Mouse (Mus musculus) heart, adult 18-20 months (tissue): ENCODE measurements around the gene Ireb2. TPM values are rescaled to one million over a fixed set of nuclear protein-coding genes. Genes with fewer than 3 reads are reported as not detected.
A peak's percentile ranks its signal among the peaks of the same experiment; 100 is the strongest.
"Not testable (repeated sequence)": the region's sequence is repeated elsewhere in the genome, so short reads cannot be mapped to it uniquely, and the experiment has no call there.

ENCODE experiments used
- DNase-seq, 2 experiments: peaks; one replicate each; pipeline ENCODE4 v3.0.0; 2021 to 2022; ENCODE audit warnings: mixed read lengths in 1 of 2
- long read RNA-seq, 2 experiments: library from polyadenylated mRNA; stranded (forward); transcript quantifications; one replicate each; pipeline ENCODE4 v2.0.0; 2021
- total RNA-seq, 2 experiments: library from RNA; stranded (reverse); gene quantifications; 2 replicates each; pipeline ENCODE4 v1.2.3; 2021

The Ireb2 gene
- 10 to 100 TPM; 22.0 to 22.6 TPM for total RNA-seq
- long read RNA-seq, experiment 1, full-length matches to known transcripts, result 1 of 1 reads
- long read RNA-seq, experiment 1, partial matches to known transcripts, result 0 of 1 reads
- long read RNA-seq, experiment 1, other reads (novel, unspliced or antisense), result 0 of 1 reads
- long read RNA-seq, experiment 2, full-length matches to known transcripts, result 1 of 3 reads
- long read RNA-seq, experiment 2, partial matches to known transcripts, result 0 of 3 reads
- long read RNA-seq, experiment 2, other reads (novel, unspliced or antisense), result 2 of 3 reads

DNA sequence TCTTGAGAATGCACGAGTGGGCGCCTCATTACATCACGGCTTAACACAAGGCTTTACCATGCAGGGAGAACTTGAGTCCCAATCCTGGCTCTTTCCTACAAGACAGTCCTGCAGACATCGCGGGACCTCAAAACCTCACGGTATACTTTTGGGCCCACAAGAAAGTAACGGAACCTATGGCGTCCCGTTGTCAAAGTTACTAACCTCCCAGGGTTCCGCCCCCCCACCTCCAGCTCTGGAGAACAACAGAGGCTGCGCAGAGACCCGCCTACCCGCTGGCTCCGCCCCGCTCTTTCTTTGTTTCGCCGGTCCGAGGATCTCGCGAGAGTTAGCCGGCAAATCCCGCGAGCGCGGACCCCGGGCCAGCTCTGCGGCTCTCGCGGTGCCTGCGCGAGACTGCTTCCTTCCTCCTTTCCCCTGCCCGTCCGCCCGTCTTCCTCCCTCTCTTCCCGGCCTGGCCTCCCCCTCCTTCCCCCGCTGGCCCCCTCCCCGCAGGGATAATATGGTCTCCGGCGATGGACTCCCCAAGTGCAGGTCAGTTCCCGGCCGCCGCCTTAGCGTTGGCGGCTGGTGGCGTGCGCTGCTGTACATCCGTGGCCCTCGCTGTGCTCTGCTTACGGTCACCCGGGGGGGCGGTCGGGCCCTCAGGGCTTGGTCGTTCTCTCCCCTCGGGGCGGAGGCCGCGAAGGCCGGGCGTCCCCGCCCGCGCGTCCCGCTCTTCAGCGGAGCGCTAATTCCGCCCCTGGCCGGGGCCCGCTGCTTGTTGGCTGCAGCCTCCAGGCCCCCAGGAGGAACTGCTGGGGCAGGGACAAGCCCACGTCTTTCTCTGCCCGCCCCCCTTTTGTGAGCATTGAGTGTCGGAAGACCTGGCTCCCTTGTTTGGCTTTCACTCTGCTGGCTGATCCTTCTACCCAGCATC lies at the start of gene Ireb2:
TSS of gene Ireb2 (plus strand) at position 427 of the 919 bp plus-strand sequence.
- DNase-seq, result peak; percentile 99

DNA sequence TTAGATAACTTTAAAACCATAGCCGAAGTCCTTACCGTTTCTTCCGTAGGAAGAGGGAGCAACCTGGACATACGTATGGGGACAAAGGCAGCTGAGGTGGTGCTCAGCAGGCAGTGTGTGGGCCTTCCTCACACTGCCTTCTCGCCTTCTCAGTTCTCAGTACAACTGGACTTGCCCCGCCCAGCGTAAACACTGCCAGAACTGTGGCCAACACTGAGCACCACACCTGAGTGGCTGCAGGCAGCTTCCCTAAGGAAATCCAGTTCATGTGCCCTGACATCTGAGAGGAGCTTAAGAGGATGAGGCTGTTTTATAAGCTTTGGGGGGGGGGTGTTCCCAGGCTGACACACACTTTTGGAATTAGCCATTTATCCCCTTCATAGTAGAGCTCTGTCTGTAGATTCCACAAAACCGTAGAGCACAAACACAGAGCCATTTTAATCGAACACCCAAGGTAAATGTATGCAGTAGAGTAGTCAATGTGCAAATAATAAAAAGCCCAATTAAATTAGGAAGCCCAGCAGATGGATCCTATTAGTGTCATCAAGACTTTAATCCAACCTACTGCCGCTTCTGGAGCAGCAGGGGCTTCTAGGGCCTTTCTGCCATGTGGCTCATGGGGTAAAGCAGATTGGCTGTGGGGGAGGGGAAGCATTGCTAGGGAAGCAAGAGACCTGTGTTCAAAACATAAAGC lies 46.9 kb upstream of the Ireb2 start:
- no peak for DNase-seq

- DNase-seq, result peak; percentile 31 to 57
Observed at GRCm38 (mm10) chr9:54821442-54822100, 42.0 kb upstream of the Ireb2 start.

DNA sequence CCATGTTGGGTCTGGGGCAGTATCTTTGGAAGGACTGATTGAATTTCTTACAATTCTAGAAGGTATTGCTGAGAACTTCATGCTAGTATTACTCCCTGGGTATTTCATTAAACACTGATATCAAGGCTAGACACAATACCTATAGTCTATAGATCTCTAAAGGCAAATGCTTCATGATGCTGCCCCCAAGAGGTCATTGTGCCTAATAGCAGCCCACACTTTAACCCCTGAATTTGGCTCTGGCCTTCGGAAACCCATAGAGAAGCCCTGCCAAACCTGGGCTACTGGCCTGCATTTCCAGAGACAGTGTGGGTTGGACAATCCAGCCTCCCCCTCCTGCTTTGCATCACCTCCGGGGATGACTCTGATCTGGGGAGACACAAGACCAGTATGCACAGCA lies 33.8 kb upstream of the Ireb2 start:
- DNase-seq, result peak in 1 of 2 experiments; percentile 3

DNA sequence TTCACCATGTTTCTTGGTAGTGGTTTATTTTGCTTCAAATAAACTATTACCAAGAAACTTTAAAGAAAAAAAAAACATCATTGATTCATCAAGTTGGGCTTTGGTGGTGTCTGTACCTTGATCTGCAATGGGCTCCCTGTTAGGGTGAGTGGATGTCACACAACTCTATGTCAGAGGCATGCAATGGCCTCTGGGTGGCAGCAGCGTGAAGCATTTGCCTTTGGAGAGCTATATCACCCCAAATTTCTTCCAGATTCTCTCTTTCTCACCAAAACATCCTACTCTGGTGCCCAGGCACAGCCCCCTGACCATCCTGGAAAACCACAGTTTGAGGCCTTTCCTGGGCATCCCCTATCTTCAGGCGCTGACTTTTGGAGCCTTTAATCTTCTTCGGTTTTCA lies 33.0 kb upstream of the Ireb2 start:
- DNase-seq, result peak in 1 of 2 experiments; percentile 37

- DNase-seq, result no peak
Observed at GRCm38 (mm10) chr9:54833831-54834230, 29.8 kb upstream of the Ireb2 start.

GRCm38 (mm10) chr9:54835951-54836717 lies 27.5 kb upstream of the Ireb2 start:
- not testable (repeated sequence) for DNase-seq

- no peak for DNase-seq
Observed at GRCm38 (mm10) chr9:54837835-54838234, 25.8 kb upstream of the Ireb2 start.

- no peak for DNase-seq
Observed at GRCm38 (mm10) chr9:54840145-54840544, 23.4 kb upstream of the Ireb2 start.

- DNase-seq, result no peak
Observed at GRCm38 (mm10) chr9:54842311-54842710, 21.3 kb upstream of the Ireb2 start.

GRCm38 (mm10) chr9:54843887-54844286 lies 19.7 kb upstream of the Ireb2 start:
- no peak for DNase-seq

- DNase-seq, result no peak
Observed at GRCm38 (mm10) chr9:54844556-54845176, 18.9 kb upstream of the Ireb2 start.

- no peak for DNase-seq
Observed at GRCm38 (mm10) chr9:54848203-54848602, 15.4 kb upstream of the Ireb2 start.

GRCm38 (mm10) chr9:54853036-54853435 lies 10.6 kb upstream of the Ireb2 start:
- DNase-seq, result not testable (repeated sequence)

GRCm38 (mm10) chr9:54853619-54854018 lies 10.0 kb upstream of the Ireb2 start:
- no peak for DNase-seq

- DNase-seq, result peak in 1 of 2 experiments; percentile 15
Observed at GRCm38 (mm10) chr9:54855638-54856037, 8.0 kb upstream of the Ireb2 start.

- no peak for DNase-seq
Observed at GRCm38 (mm10) chr9:54856121-54856520, 7.5 kb upstream of the Ireb2 start.

DNA sequence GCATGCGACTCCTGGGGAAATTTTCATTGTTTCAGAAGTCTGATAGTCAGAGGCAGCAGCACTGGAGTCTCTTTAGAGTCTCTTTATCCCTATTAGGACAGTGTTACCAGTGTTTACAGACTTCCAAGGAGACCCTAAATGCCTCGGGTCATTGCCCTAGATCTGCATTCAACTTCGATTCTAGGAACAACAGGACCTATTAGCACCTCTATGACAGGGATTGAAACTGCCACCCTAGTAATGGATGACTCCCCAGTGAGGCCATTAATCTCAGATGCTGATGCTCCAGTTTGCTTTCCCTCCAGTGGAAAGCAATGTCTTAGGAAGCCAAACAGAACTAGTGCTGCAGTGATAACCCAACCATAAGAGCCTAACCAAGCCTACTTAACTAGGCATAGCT lies 6.1 kb upstream of the Ireb2 start:
- no peak for DNase-seq

DNA sequence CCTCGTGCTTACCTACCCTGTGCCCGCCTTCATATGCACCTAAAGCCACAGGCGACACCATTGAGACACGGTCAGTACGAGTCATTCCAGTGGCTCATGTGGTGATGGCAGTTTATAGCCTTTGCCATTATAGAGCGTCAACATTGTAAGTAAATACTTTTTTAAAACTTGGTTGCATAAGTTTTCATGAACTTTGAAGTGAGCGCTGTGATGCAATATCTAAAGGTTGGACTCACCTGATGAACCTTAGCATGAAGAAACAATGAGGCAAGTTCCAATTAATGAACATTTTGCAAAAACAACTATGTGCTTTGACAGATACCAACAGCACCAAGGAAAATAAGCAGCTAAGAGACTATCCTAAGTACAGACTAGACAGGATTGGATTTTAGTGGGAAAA lies 3.1 kb upstream of the Ireb2 start:
- no peak for DNase-seq

GRCm38 (mm10) chr9:54878759-54879158 lies 15.2 kb downstream of the Ireb2 start:
- no peak for DNase-seq

DNA sequence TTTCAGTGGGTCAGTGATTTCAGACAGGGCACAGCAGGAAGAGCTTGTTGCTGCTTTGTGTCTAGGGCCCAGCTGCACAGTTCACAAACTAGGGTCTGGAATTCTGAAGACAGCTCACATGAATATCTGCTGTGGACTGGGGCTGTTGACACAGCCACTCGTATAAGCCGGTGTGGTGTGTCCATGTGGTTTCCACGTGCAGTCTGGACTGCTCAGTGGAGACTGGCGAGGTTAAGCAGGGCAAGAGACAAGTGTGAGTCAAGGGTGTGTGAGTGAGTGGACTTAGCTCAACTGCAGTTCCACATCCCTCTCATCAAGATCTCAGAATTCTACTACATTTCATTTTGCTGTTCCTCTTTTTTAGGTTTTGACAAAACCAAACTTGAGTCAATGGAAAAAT lies 28.5 kb downstream of the Ireb2 start:
- DNase-seq, result no peak
